Mouse (Mus musculus): ENCODE data around the gene Xrcc2. TPM values are rescaled to one million over a fixed set of nuclear protein-coding genes. Genes with fewer than 3 reads are reported as not detected.

Gene Xrcc2
- total RNA-seq, 2 experiments from 2014 or later = 2.4 to 3.2 TPM

DNA sequence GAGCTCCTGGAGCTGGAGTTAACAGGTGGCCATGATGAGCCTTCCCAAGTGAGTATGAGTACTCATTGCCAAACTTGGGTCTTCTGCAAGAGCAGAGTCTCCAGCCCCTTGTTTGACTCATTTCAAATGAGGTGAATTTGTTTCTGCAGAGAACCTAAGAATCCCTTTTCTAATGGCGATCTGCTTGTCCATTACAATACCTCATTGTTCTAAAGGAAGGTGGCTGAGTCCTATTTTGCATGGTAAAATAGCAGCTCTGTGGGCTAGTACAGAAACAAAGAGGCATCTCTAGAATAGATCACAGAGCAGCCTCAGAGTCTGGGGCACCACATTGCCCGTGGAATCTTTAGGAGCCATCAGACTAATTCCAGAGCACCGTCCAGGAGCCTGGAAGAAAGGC, 34.6 kb downstream of the Xrcc2 start:
- DNase-seq = no peak

GRCm38 (mm10) chr5:25668306-25668705, 37.3 kb downstream of the Xrcc2 start:
- DNase-seq = no peak

DNA sequence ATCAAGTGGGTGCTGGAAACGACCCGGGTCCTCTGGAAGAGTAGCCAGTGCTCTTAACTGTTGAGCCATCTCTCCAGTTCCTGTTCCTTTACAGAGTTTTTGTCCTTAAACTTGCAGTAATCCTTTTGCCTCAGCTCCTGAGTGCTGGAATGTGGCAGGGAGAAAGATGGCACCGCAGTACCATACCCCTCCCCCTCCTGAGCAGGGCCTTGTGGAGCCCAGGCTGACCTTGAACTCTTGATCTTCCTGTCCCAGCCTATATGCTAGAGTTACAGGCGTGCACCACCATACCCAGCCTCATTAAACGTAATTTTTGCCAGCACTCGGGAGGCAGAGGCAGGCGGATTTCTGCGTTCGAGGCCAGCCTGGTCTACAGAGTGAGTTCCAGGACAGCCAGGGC, 38.9 kb downstream of the Xrcc2 start:
- no peak for DNase-seq

GRCm38 (mm10) chr5:25666108-25666507, 39.5 kb downstream of the Xrcc2 start:
- DNase-seq = no peak

GRCm38 (mm10) chr5:25665516-25665915, 40.1 kb downstream of the Xrcc2 start:
- no peak for DNase-seq

DNA sequence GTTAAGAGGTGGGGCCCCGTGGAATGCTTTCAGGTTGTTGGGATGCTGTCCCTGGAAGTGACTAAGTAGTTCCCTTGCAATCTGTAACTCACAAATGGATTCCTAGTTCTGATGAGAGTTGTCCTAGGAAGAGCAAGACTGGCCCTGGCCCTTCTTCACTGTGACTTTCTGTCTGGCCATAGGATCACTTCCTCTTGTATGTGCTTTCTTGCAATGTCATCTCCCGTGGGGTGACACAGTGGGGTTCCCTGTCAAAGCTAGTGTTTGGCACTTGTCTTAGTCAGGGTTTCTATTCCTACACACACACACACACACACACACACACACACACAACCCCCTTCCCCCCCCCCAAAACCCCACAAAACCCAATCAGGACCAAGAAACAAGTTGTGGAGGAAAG, 42.5 kb downstream of the Xrcc2 start:
- no peak for DNase-seq

DNA sequence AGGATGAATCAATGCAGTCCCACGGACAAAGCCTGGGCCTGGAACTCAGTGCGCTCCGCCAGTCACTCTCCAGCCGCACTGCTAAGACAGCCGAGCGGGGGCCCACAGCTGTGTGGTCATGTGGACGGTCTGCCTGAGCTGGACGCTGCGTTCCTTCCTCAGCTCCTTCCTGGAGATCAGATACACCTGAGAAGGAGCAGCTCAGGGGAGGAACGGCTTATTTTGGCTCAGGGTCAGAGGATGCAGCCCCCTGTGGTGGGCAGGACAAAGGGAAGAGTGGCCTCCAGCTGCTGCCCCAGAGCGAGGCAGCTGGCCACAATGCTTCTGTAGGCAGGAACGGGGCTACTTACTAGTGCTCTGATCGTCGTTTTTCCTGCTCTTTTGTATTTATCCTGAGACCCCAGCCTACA, 51.0 kb downstream of the Xrcc2 start:
- DNase-seq = no peak

GRCm38 (mm10) chr5:25653377-25653776, 52.2 kb downstream of the Xrcc2 start:
- no peak for DNase-seq

GRCm38 (mm10) chr5:25652435-25652834, 53.2 kb downstream of the Xrcc2 start:
- no peak for DNase-seq

GRCm38 (mm10) chr5:25645661-25646364, 59.8 kb downstream of the Xrcc2 start:
- DNase-seq = no peak

- no peak for DNase-seq
Observed at GRCm38 (mm10) chr5:25644509-25644908, 61.1 kb downstream of the Xrcc2 start.

DNA sequence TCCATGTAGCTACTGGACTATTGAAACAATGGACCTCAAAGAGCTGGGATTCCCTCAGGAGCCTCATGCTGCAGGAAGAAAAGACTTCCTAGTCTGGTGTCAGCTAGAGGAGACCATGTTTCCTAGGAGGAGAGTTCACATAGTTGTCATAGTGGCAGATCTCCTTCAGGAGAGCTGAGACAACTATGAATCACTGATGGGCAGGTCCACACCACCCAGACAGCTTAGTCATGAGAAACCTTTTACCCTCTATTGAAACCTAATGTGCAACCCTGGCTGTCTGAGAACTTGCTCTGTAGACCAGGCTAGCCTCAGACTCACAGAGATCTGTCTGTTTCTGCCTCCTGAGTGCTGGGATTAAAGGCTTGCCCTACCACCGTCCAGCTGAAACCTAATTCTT, 62.9 kb downstream of the Xrcc2 start:
- no peak for DNase-seq

Other genes with a start within 250 kb of the Xrcc2 start
- 10 to 100 TPM; 27.4 to 29.1 TPM for gene Kmt2c, start 207.0 kb downstream of the Xrcc2 start, total RNA-seq (2021)
- under 1 TPM in 1 of 2 experiments, not detected in 1; 0.27 TPM for gene Cct8l1, start 189.8 kb downstream of the Xrcc2 start, total RNA-seq (2021)
- 1 to 10 TPM in 1 of 2 experiments, under 1 TPM in 1; 0.67 to 1.8 TPM for gene Actr3b, start 54.2 kb upstream of the Xrcc2 start, total RNA-seq (2021)
- not detected for gene Gm21663, start 236.6 kb upstream of the Xrcc2 start, total RNA-seq (2021)
- gene Gm21671, start 248.6 kb upstream of the Xrcc2 start, total RNA-seq (2021) = not detected